In genomic region chr13:78197286-78197818, GRCm38 (mm10) we compare ENCODE assay signal across 7 mouse cellular contexts. TPM values are rescaled to one million over a fixed set of nuclear protein-coding genes. Genes with fewer than 3 reads are reported as not detected.
DNase-seq lines count a peak whose midpoint lies in the region; ATAC-seq lines count a peak whose summit lies in the region.

No protein-coding gene starts in this region.

- 0 out of 2 replicates have a peak overlapping the region, but pooled peaks have one; percentile 88 for H3K27ac ChIP-seq in lung, embryonic 15.5 days
- peak overlapping the region; percentile 98 for H3K27ac ChIP-seq in embryonic facial prominence, embryonic 14.5 days (replicated peaks; ENCODE audit: low read depth, low read length)
- no peak overlapping the region for H3K27ac ChIP-seq in intestine, embryonic 15.5 days
- peak overlapping the region; percentile 99 for H3K27ac ChIP-seq in neural tube, embryonic 14.5 days (ENCODE audit: low read depth, low read length)

- peak overlapping the region; percentile 76 for H3K9ac ChIP-seq in lung, embryonic 15.5 days
- H3K9ac ChIP-seq in embryonic facial prominence, embryonic 14.5 days (ENCODE audit: low read depth, low read length) = peak overlapping the region; percentile 93
- H3K9ac ChIP-seq in intestine, embryonic 15.5 days = peak overlapping the region; percentile 68; the same call in 1 of the 2 replicates
- peak overlapping the region; percentile 99 for H3K9ac ChIP-seq in neural tube, embryonic 14.5 days (replicated peaks; ENCODE audit: low read depth, low read length)

- H3K27me3 ChIP-seq in lung, embryonic 15.5 days = peaks cover 52% of the 10 kb centered on the region
- H3K27me3 ChIP-seq in embryonic facial prominence, embryonic 14.5 days (replicated peaks; ENCODE audit: control insufficient read depth, insufficient read depth, low read length) = peaks cover 32% of the 10 kb centered on the region
- H3K27me3 ChIP-seq in intestine, embryonic 15.5 days (replicated peaks) = peaks cover 30% of the 10 kb centered on the region
- no peaks in the 10 kb centered on the region for H3K27me3 ChIP-seq in neural tube, embryonic 14.5 days (ENCODE audit: control insufficient read depth, insufficient read depth, low read length)

- no peaks in the 10 kb centered on the region for H3K36me3 ChIP-seq in lung, embryonic 15.5 days
- 0 out of 2 replicates have a peak, but pooled peaks cover 4% of the 10 kb centered on the region for H3K36me3 ChIP-seq in embryonic facial prominence, embryonic 14.5 days (ENCODE audit: control insufficient read depth, insufficient read depth, low read length)
- H3K36me3 ChIP-seq in intestine, embryonic 15.5 days = no peaks in the 10 kb centered on the region
- H3K36me3 ChIP-seq in neural tube, embryonic 14.5 days (ENCODE audit: control insufficient read depth, insufficient read depth, low read length) = peaks cover 3% of the 10 kb centered on the region; the same call in 1 of the 2 replicates

- no peak for DNase-seq in lung, postnatal 10 days
- no peak for DNase-seq in embryonic facial prominence, embryonic 14.5 days (ENCODE audit: low spot score)
- no peak for DNase-seq in adrenal gland, postnatal 36 days
- no peak for DNase-seq in testis, postnatal 10 days (ENCODE audit: low spot score)

- H3K4me3 ChIP-seq in lung, embryonic 15.5 days = peak overlapping the region; percentile 70
- H3K4me3 ChIP-seq in embryonic facial prominence, embryonic 14.5 days (ENCODE audit: low read depth, low read length) = peak overlapping the region; percentile 81
- H3K4me3 ChIP-seq in intestine, embryonic 15.5 days (replicated peaks) = peak overlapping the region; percentile 67
- peak overlapping the region; percentile 91 for H3K4me3 ChIP-seq in neural tube, embryonic 14.5 days (ENCODE audit: low read depth, low read length)

- H3K9me3 ChIP-seq in lung, embryonic 15.5 days = no peaks in the 10 kb centered on the region
- no peaks in the 10 kb centered on the region for H3K9me3 ChIP-seq in embryonic facial prominence, embryonic 14.5 days (ENCODE audit: control insufficient read depth, low read length)
- no peaks in the 10 kb centered on the region for H3K9me3 ChIP-seq in intestine, embryonic 15.5 days
- no peaks in the 10 kb centered on the region for H3K9me3 ChIP-seq in neural tube, embryonic 14.5 days (ENCODE audit: control insufficient read depth, low read length)

- peak overlapping the region; percentile 88 for H3K4me2 ChIP-seq in lung, embryonic 15.5 days
- peak overlapping the region; percentile 85 for H3K4me2 ChIP-seq in embryonic facial prominence, embryonic 14.5 days (ENCODE audit: low read depth, low read length)
- peak overlapping the region; percentile 94 for H3K4me2 ChIP-seq in intestine, embryonic 15.5 days (replicated peaks)
- peak overlapping the region; percentile 84 for H3K4me2 ChIP-seq in neural tube, embryonic 14.5 days (ENCODE audit: low read depth, low read length)

- peaks cover 22% of the 10 kb centered on the region for H3K4me1 ChIP-seq in lung, embryonic 15.5 days
- H3K4me1 ChIP-seq in embryonic facial prominence, embryonic 14.5 days (ENCODE audit: control insufficient read depth, insufficient read depth, low read length) = peaks cover 8% of the 10 kb centered on the region; the same call in 1 of the 2 replicates
- H3K4me1 ChIP-seq in intestine, embryonic 15.5 days (replicated peaks) = peaks cover 10% of the 10 kb centered on the region
- H3K4me1 ChIP-seq in neural tube, embryonic 14.5 days (ENCODE audit: control insufficient read depth, insufficient read depth, low read length) = 0 out of 2 replicates have a peak, but pooled peaks cover 5% of the 10 kb centered on the region

- WGBS in lung, embryonic 15.5 days = 6% methylated on average over 9 of the region's 9 CpGs
- WGBS in embryonic facial prominence, embryonic 14.5 days = under 1% methylated on average over 9 of the region's 9 CpGs
- 6% methylated on average over 9 of the region's 9 CpGs for WGBS in intestine, embryonic 15.5 days
- under 1% methylated on average over 9 of the region's 9 CpGs for WGBS in neural tube, embryonic 14.5 days

- ATAC-seq in lung, embryonic 15.5 days (ENCODE audit: borderline replicate concordance, extremely low read depth, low FRiP score, low TSS enrichment) = no peak
- no peak for ATAC-seq in embryonic facial prominence, embryonic 14.5 days (ENCODE audit: low read depth)
- ATAC-seq in intestine, embryonic 15.5 days = no peak
- ATAC-seq in neural tube, embryonic 14.5 days (ENCODE audit: low read depth) = no peak

RNA-seq across cellular contexts. Expression of gene Nr2f1, which starts 2.2 kb away (rescaled TPM):
- polyA plus RNA-seq in lung, embryonic 15.5 days (2015; fragmentation: Nextera tagmentation; extraction: Ambion mirVana) = 4.9 and 5.7 TPM in 2 replicates
- polyA plus RNA-seq in embryonic facial prominence, embryonic 14.5 days (2014; fragmentation: Nextera tagmentation; extraction: Ambion mirVana) = 17.9 and 19.4 TPM in 2 replicates
- polyA plus RNA-seq in intestine, embryonic 15.5 days (2015; fragmentation: Nextera tagmentation; extraction: Ambion mirVana) = 1.9 and 2.6 TPM in 2 replicates
- polyA plus RNA-seq in neural tube, embryonic 14.5 days (2014; fragmentation: Nextera tagmentation; extraction: Ambion mirVana) = 48.6 and 50.3 TPM in 2 replicates
- total RNA-seq in adrenal gland, postnatal 36 days (2021) = 10 to 100 TPM; 17.8 to 33.0 TPM
